ENCODE assay signal across 8 mouse cellular contexts in genomic region chr17:15377901-15378300, GRCm38 (mm10). TPM values are rescaled to one million over a fixed set of nuclear protein-coding genes. Genes with fewer than 3 reads are reported as not detected.
DNase-seq lines count a peak whose midpoint lies in the region; ATAC-seq lines count a peak whose summit lies in the region.

No protein-coding gene starts in this region.

- no peak for ATAC-seq in embryonic facial prominence, embryonic 11.5 days (replicated peaks; ENCODE audit: insufficient number of reproducible peaks, low FRiP score, low TSS enrichment, low read depth)
- no peak for ATAC-seq in hindbrain, embryonic 11.5 days (ENCODE audit: low FRiP score)

- no peak overlapping the region for H3K27ac ChIP-seq in embryonic facial prominence, embryonic 11.5 days (replicated peaks; ENCODE audit: low read depth, low read length)
- H3K27ac ChIP-seq in hindbrain, embryonic 11.5 days (ENCODE audit: low read depth, low read length): peak overlapping the region; percentile 98

- H3K4me2 ChIP-seq in embryonic facial prominence, embryonic 11.5 days (ENCODE audit: low read depth, low read length): no peak overlapping the region
- peak overlapping the region; percentile 92; the same call in 1 of the 2 replicates for H3K4me2 ChIP-seq in hindbrain, embryonic 11.5 days (replicated peaks; ENCODE audit: low read depth, low read length)

- WGBS in embryonic facial prominence, embryonic 11.5 days: 0% methylated on average over 1 of the region's 1 CpGs
- WGBS in hindbrain, embryonic 11.5 days: 0% methylated on average over 1 of the region's 1 CpGs

- H3K9me3 ChIP-seq in embryonic facial prominence, embryonic 11.5 days (replicated peaks; ENCODE audit: control insufficient read depth, low read length): no peaks in the 10 kb centered on the region
- no peaks in the 10 kb centered on the region for H3K9me3 ChIP-seq in hindbrain, embryonic 11.5 days (ENCODE audit: control insufficient read depth, low read length)

- H3K27me3 ChIP-seq in embryonic facial prominence, embryonic 11.5 days (ENCODE audit: control insufficient read depth, insufficient read depth, low read length): peaks cover 68% of the 10 kb centered on the region
- peaks cover 11% of the 10 kb centered on the region; the same call in 1 of the 2 replicates for H3K27me3 ChIP-seq in hindbrain, embryonic 11.5 days (ENCODE audit: control insufficient read depth, insufficient read depth, low read length)

- no peaks in the 10 kb centered on the region; the same call in 1 of the 2 replicates for H3K4me1 ChIP-seq in embryonic facial prominence, embryonic 11.5 days (ENCODE audit: control insufficient read depth, insufficient read depth, low read length)
- peaks cover 32% of the 10 kb centered on the region for H3K4me1 ChIP-seq in hindbrain, embryonic 11.5 days (replicated peaks; ENCODE audit: control insufficient read depth, insufficient read depth, low read length)

- DNase-seq in adrenal gland, adult 8-10 months: peak; percentile 20
- no peak for DNase-seq in adrenal gland, postnatal 4 days (ENCODE audit: low spot score in 2 of 2)
- DNase-seq in 3T3-L1 (ENCODE audit: low read depth, low spot score): peak; percentile 72
- DNase-seq in embryonic facial prominence, embryonic 11.5 days (ENCODE audit: low spot score): peak; percentile 69
- peak; percentile 56 for DNase-seq in hindbrain, embryonic 11.5 days (ENCODE audit: low spot score)
- peak; percentile 64 for DNase-seq in lung, postnatal 25 days (ENCODE audit: low spot score)
- DNase-seq in thymus, postnatal 0 days (ENCODE audit: low spot score): no peak
- DNase-seq in layer of hippocampus, postnatal 25 days (ENCODE audit: extremely low spot score in 1 of 2, low spot score in 1 of 2): no peak

- H3K36me3 ChIP-seq in embryonic facial prominence, embryonic 11.5 days (replicated peaks; ENCODE audit: control insufficient read depth, insufficient read depth, low read depth, low read length): no peaks in the 10 kb centered on the region
- H3K36me3 ChIP-seq in hindbrain, embryonic 11.5 days (ENCODE audit: control insufficient read depth, insufficient read depth, low read length): peaks cover 3% of the 10 kb centered on the region; the same call in 1 of the 2 replicates

- no peak overlapping the region for H3K4me3 ChIP-seq in embryonic facial prominence, embryonic 11.5 days (ENCODE audit: low read depth, low read length)
- H3K4me3 ChIP-seq in hindbrain, embryonic 11.5 days (ENCODE audit: low read depth, low read length): no peak overlapping the region

- H3K9ac ChIP-seq in embryonic facial prominence, embryonic 11.5 days (replicated peaks; ENCODE audit: low read length): no peak overlapping the region
- 0 out of 2 replicates have a peak overlapping the region, but pooled peaks have one; percentile 34 for H3K9ac ChIP-seq in hindbrain, embryonic 11.5 days (ENCODE audit: low read depth, low read length)

RNA-seq across cellular contexts. Expression of gene Dll1, which starts 1.2 kb away (rescaled TPM):
- 1 to 10 TPM; 3.5 to 6.7 (median 4.5) TPM for total RNA-seq in adrenal gland, adult 8-10 months (2022)
- 10 to 100 TPM in 1 of 2 experiments, 1 to 10 TPM in 1; 6.6 to 15.7 TPM for total RNA-seq in adrenal gland, postnatal 4 days (2021)
- polyA plus RNA-seq in embryonic facial prominence, embryonic 11.5 days (2014; fragmentation: Nextera tagmentation; extraction: Ambion mirVana): 9.0 and 9.6 TPM in 2 replicates
- polyA plus RNA-seq in hindbrain, embryonic 11.5 days (2014; fragmentation: Nextera tagmentation; extraction: Ambion mirVana): 59.6 and 64.3 TPM in 2 replicates
- polyA plus RNA-seq in thymus, postnatal 0 days (2015; fragmentation: Nextera tagmentation; extraction: Ambion mirVana): 4.2 and 4.7 TPM in 2 replicates
- 10 to 100 TPM; 11.6 to 12.8 TPM for total RNA-seq in layer of hippocampus, postnatal 25 days (2021)

RNA-seq across cellular contexts. Expression of gene Fam120b, which starts 18.1 kb away (rescaled TPM):
- total RNA-seq in adrenal gland, adult 8-10 months (2022): 10 to 100 TPM; 23.3 to 35.0 (median 30.0) TPM
- total RNA-seq in adrenal gland, postnatal 4 days (2021): 10 to 100 TPM; 19.2 to 23.6 TPM
- polyA plus RNA-seq in embryonic facial prominence, embryonic 11.5 days (2014; fragmentation: Nextera tagmentation; extraction: Ambion mirVana): 30.2 and 30.6 TPM in 2 replicates
- 34.7 and 35.8 TPM in 2 replicates for polyA plus RNA-seq in hindbrain, embryonic 11.5 days (2014; fragmentation: Nextera tagmentation; extraction: Ambion mirVana)
- 16.2 and 17.2 TPM in 2 replicates for polyA plus RNA-seq in thymus, postnatal 0 days (2015; fragmentation: Nextera tagmentation; extraction: Ambion mirVana)
- 10 to 100 TPM; 42.3 to 45.1 TPM for total RNA-seq in layer of hippocampus, postnatal 25 days (2021)

Comparison
In these comparisons a context has a peak if more than half of its experiments do, and no peak if none do; other contexts are left out.
1. DNase-seq: peak in adrenal gland, adult 8-10 months (single experiment), 3T3-L1 (single experiment), embryonic facial prominence, embryonic 11.5 days (single experiment), hindbrain, embryonic 11.5 days (single experiment) and lung, postnatal 25 days (single experiment); none in adrenal gland, postnatal 4 days (0 of 2), thymus, postnatal 0 days (single experiment) and layer of hippocampus, postnatal 25 days (0 of 2).